10 mouse cellular contexts compared by ENCODE assay signal in the genomic region with DNA sequence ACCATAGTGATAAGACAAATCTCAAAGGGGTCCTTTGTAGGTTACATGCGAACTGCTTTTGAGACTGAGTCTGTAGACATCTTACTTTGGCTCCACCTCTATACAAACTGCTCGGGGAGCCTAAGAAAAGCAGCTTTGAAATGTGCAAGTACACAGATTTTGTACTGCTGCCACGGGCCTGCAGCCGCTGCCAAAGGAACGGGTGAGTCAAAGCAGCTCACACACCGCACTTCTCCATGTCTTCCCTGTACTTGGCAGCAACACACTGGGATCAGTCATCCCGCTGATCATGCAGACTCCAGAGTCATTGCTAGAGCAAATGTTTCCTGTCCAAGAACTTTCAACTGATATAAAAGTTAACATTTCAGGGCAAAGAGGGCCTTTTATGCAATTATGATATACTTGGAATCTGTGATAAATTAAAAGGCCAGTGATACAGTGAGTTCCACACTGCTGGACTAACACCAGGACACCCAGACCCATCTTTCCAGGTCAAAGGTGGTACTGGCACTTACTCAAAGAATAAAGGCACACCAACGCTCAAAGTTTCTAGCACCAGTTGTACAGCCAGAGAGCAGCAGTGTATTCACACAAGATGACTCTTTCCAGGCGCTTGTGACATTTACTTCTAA.
DNase-seq lines count a peak whose midpoint lies in the region; ATAC-seq and TF ChIP-seq lines count a peak whose summit lies in the region.
"Had no signal": no experiment of that assay in that cellular context is flagged by ENCODE, and none has a peak within 500 bp of the region (broad histone marks: within the 10 kb centered on the region; RNA-seq: fewer than 3 reads in every experiment).

No protein-coding gene starts in this region.

- H3K4me2 ChIP-seq in hindbrain, embryonic 13.5 days, result no peak overlapping the region
- H3K4me2 ChIP-seq in hindbrain, embryonic 11.5 days (replicated peaks; ENCODE audit: low read depth, low read length), result no peak overlapping the region
- no peak overlapping the region for H3K4me2 ChIP-seq in lung, postnatal 0 days (replicated peaks; ENCODE audit: low read depth, low read length)

- H3K9ac ChIP-seq in hindbrain, embryonic 13.5 days, result no peak overlapping the region
- H3K9ac ChIP-seq in hindbrain, embryonic 11.5 days (ENCODE audit: low read depth, low read length), result no peak overlapping the region
- H3K9ac ChIP-seq in lung, postnatal 0 days (replicated peaks; ENCODE audit: low read depth), result no peak overlapping the region

- 76% methylated on average over 9 of the region's 9 CpGs for WGBS in hindbrain, embryonic 13.5 days
- 90% methylated on average over 9 of the region's 9 CpGs for WGBS in hindbrain, embryonic 11.5 days
- WGBS in lung, postnatal 0 days, result 34% methylated on average over 9 of the region's 9 CpGs

- no peak for DNase-seq in hindbrain, embryonic 11.5 days (ENCODE audit: low spot score)
- DNase-seq in cerebellum, postnatal 14 days, result peak; percentile 73 to 80
- DNase-seq in heart, adult 8-10 months (ENCODE audit: low spot score), result peak; percentile 86
- DNase-seq in kidney, postnatal 36 days, result peak; percentile 75 to 77
- peak; percentile 85 for DNase-seq in lung, postnatal 0 days (ENCODE audit: low spot score)
- DNase-seq in telencephalon, adult 2 months (ENCODE audit: low read depth, low spot score), result peak; percentile 75

- 0 out of 2 replicates have a peak, but pooled peaks cover 2% of the 10 kb centered on the region for H3K4me1 ChIP-seq in hindbrain, embryonic 13.5 days (replicated peaks)
- H3K4me1 ChIP-seq in hindbrain, embryonic 11.5 days (replicated peaks; ENCODE audit: control insufficient read depth, insufficient read depth, low read length), result no peaks in the 10 kb centered on the region
- H3K4me1 ChIP-seq in lung, postnatal 0 days (ENCODE audit: insufficient read depth, low read depth, low read length), result 0 out of 2 replicates have a peak, but pooled peaks cover 3% of the 10 kb centered on the region

- no peaks in the 10 kb centered on the region for H3K36me3 ChIP-seq in hindbrain, embryonic 13.5 days
- H3K36me3 ChIP-seq in hindbrain, embryonic 11.5 days (ENCODE audit: control insufficient read depth, insufficient read depth, low read length), result no peaks in the 10 kb centered on the region
- H3K36me3 ChIP-seq in lung, postnatal 0 days (ENCODE audit: insufficient read depth, low read length), result no peaks in the 10 kb centered on the region

- TF ChIP-seq EP300 in lung, postnatal 0 days (IDR thresholded peaks at IDR 0.05), result peak; percentile 56

- no peak overlapping the region for H3K27ac ChIP-seq in hindbrain, embryonic 13.5 days
- no peak overlapping the region for H3K27ac ChIP-seq in hindbrain, embryonic 11.5 days (ENCODE audit: low read depth, low read length)
- H3K27ac ChIP-seq in lung, postnatal 0 days (ENCODE audit: low read length), result 0 out of 2 replicates have a peak overlapping the region, but pooled peaks have one; percentile 14

- H3K4me3 ChIP-seq in hindbrain, embryonic 13.5 days, result no peak overlapping the region
- no peak overlapping the region for H3K4me3 ChIP-seq in hindbrain, embryonic 11.5 days (ENCODE audit: low read depth, low read length)
- H3K4me3 ChIP-seq in lung, postnatal 0 days (ENCODE audit: low read depth, low read length), result no peak overlapping the region
- H3K4me3 ChIP-seq: erythroblast, embryonic 14.5 days had no signal

- no peaks in the 10 kb centered on the region for H3K9me3 ChIP-seq in hindbrain, embryonic 13.5 days
- H3K9me3 ChIP-seq in hindbrain, embryonic 11.5 days (ENCODE audit: control insufficient read depth, low read length), result no peaks in the 10 kb centered on the region
- H3K9me3 ChIP-seq in lung, postnatal 0 days (ENCODE audit: low read length), result no peaks in the 10 kb centered on the region

- no peak for TF ChIP-seq CTCF in lung, postnatal 0 days (IDR thresholded peaks at IDR 0.05)

- ATAC-seq in hindbrain, embryonic 13.5 days (ENCODE audit: low FRiP score), result peak; percentile 49; the same call in 1 of the 2 replicates
- no peak for ATAC-seq in hindbrain, embryonic 11.5 days (ENCODE audit: low FRiP score)
- ATAC-seq in lung, postnatal 0 days, result peak; percentile 92
- ATAC-seq in CD4-positive, CD25-positive, alpha-beta regulatory T cell, adult 4 months, result no peak

- H3K27me3 ChIP-seq in hindbrain, embryonic 13.5 days, result no peaks in the 10 kb centered on the region
- no peaks in the 10 kb centered on the region for H3K27me3 ChIP-seq in hindbrain, embryonic 11.5 days (ENCODE audit: control insufficient read depth, insufficient read depth, low read length)
- H3K27me3 ChIP-seq in lung, postnatal 0 days (replicated peaks; ENCODE audit: insufficient read depth, low read length), result no peaks in the 10 kb centered on the region
- H3K27me3 ChIP-seq: CH12.LX had no signal

Comparison
In these comparisons a context has a peak if more than half of its experiments do, and no peak if none do; other contexts are left out.
1. ATAC-seq: peak in hindbrain, embryonic 13.5 days (single experiment) and lung, postnatal 0 days (single experiment); none in hindbrain, embryonic 11.5 days (single experiment) and CD4-positive, CD25-positive, alpha-beta regulatory T cell, adult 4 months (single experiment).